Mouse (Mus musculus) forebrain, embryonic 13.5 days (tissue): ENCODE results near the gene Tial1. TPM values are rescaled to one million over a fixed set of nuclear protein-coding genes. Genes with fewer than 3 reads are reported as not detected.

Experiments
- ATAC-seq: fragments of 200-750 bp; cut with Nextera tagmentation; 2 replicates; pipeline ENCODE4 v1.8.0; 2017
- H3K27ac ChIP-seq: fragments of 300-500 bp; sonication (generic); 2 replicates; pipeline ENCODE4 v1.5.1; 2015; ENCODE audit warnings: inconsistent platforms, mild to moderate bottlenecking, moderate library complexity
- H3K27me3 ChIP-seq: fragments of 300-500 bp; sonication (generic); 2 replicates; pipeline ENCODE4 v1.6.1; 2015; ENCODE audit warnings: mild to moderate bottlenecking, inconsistent platforms
- H3K36me3 ChIP-seq: fragments of 300-500 bp; sonication (generic); 2 replicates; pipeline ENCODE4 v1.6.1; 2015; ENCODE audit warnings: mild to moderate bottlenecking, inconsistent platforms; ENCODE audit not compliant: poor library complexity, severe bottlenecking
- H3K4me1 ChIP-seq: fragments of 300-500 bp; sonication (generic); 2 replicates; pipeline ENCODE4 v1.6.1; 2015; ENCODE audit warnings: inconsistent platforms
- H3K4me2 ChIP-seq: fragments of 300-500 bp; sonication (generic); 2 replicates; pipeline ENCODE4 v1.6.1; 2015; ENCODE audit warnings: inconsistent platforms, mild to moderate bottlenecking, moderate library complexity
- H3K4me3 ChIP-seq: fragments of 300-500 bp; sonication (generic); 2 replicates; pipeline ENCODE4 v1.5.1; 2015; ENCODE audit warnings: mild to moderate bottlenecking, inconsistent platforms
- H3K9ac ChIP-seq: fragments of 300-500 bp; sonication (generic); 2 replicates; pipeline ENCODE4 v1.6.1; 2015; ENCODE audit warnings: mild to moderate bottlenecking, inconsistent platforms
- H3K9me3 ChIP-seq: fragments of 300-500 bp; sonication (generic); replicated peaks from 2 replicates; pipeline ENCODE4 v1.6.1; 2016; ENCODE audit warnings: inconsistent platforms
- WGBS: fragments of 180-500 bp; shearing (Covaris S2); methylation state at CpG from one replicate; pipeline ENCODE4 v1.1.7; 2015; 5-methylcytosine and 5-hydroxymethylcytosine counted together
- polyA plus RNA-seq: library from polyadenylated mRNA; unstranded; fragments of >200 nt; fragmentation: Nextera tagmentation; extraction: Ambion mirVana; gene quantifications from 2 replicates; pipeline ENCODE4 v1.2.1, GENCODE M21; 2015

The Tial1 gene
- polyA plus RNA-seq, 1 experiment from 2014 or later, result 36.5 TPM

DNA sequence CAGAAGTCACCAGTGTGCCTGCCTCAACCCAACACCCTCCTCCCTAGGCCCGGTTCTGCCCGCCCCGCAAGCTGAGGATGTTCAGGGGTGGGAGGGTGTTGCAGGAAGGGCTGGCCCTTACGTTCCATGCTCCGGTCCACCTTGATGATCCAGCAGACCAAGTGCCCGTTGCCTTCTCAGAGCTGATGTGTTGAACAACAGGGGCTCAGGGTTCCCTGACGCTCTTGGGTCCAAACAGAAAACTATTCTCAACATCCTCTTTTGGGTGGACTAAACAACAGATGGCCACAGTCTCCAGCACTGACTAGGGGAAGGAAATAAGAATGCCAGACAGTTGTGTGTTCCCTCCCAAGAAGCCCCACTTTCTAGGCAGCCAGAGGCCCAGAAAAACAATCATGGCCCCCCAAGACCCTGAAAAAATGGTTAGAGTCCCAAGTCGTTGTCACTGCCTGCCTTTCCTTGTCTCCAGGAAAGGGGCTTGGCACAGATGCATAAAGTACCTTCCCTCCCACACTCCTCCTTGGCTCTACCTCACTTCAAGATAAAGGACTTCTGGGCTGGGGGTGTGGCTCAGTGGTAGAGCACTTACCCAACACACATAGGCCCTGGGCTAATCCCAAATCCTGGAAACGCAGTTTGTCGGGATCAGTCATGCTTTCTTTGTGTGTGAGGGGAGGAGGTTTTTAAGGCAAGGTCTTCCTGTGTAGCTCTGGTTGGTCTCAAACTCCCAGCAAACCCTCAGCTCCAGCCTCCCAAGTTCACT is 49.3 kb downstream of the Tial1 start:
- Histone ChIP-seq H3K9ac (no peak overlapping the region), H3K4me1 (peaks cover 3% of the 10 kb centered on the region; the same call in 1 of the 2 replicates), H3K4me2 (no peak overlapping the region), H3K36me3 (no peaks in the 10 kb centered on the region), H3K27me3 (peaks cover 32% of the 10 kb centered on the region), H3K9me3 (no peaks in the 10 kb centered on the region), H3K4me3 (no peak overlapping the region), H3K27ac (no peak overlapping the region)
- ATAC-seq, result no peak
- 65% methylated on average over 10 of the region's 10 CpGs for WGBS

DNA sequence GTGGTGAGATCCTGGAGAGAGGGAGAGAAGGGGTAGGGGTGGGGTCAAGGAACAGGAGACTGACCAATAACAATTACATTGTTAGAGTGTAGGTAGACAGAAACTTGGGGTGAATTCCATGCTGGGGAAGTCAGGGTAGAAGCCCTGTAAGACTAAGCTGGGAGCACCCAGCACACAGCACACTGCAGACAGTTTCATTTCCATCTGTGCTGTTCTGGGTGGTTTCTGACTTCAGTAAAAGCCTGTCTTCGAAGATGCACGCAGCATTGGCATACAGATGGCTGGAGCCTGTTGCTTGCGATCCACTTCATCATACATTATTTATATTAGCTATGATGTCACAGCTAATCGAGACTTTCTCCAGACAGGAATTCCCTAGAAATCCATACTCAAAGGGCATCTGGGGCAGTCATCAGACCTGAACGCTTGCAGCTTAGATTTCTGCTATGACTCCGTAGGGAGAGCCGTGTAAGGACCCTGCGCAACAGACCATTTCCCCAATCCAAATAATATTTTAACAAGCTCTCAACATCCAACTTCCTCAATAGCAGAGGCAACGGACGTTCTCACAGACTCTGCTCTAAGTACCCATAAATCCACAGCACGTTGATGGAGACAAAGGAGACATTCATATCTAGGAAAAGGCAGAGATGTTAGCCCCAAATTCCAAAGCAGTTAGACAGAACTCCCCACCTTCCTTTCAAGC is 50.7 kb downstream of the Tial1 start:
- Histone ChIP-seq H3K4me1 (no peaks in the 10 kb centered on the region), H3K9ac (no peak overlapping the region), H3K27me3 (peaks cover 18% of the 10 kb centered on the region), H3K27ac (no peak overlapping the region), H3K4me2 (no peak overlapping the region), H3K9me3 (no peaks in the 10 kb centered on the region), H3K36me3 (no peaks in the 10 kb centered on the region), H3K4me3 (no peak overlapping the region)
- no peak for ATAC-seq
- WGBS, result 82% methylated on average over 11 of the region's 11 CpGs

DNA sequence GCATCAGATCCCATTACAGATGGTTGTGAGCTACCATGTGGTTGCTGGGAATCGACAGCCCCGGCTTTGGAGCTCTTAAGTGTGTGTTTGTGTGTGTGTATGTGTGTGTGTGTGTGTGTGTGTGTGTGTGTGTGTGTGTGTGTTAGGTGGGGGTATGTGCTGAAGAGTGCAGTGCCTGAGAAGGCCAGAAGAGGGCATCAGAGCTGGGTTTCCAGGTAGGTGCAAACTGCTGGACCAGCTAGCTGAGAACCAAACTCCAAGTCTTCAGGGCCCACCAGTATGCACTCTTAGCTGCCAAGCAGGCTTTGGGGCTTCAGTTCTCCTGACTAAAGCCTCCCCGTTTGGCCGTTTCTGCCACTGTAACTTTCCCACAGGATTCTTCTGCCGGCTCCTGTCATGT is 53.3 kb downstream of the Tial1 start:
- H3K4me2 ChIP-seq, result no peak overlapping the region
- H3K27me3 ChIP-seq, result no peaks in the 10 kb centered on the region
- no peaks in the 10 kb centered on the region for H3K4me1 ChIP-seq
- 93% methylated on average over 5 of the region's 5 CpGs for WGBS
- no peaks in the 10 kb centered on the region for H3K36me3 ChIP-seq
- H3K27ac ChIP-seq, result no peak overlapping the region
- no peaks in the 10 kb centered on the region for H3K9me3 ChIP-seq
- H3K9ac ChIP-seq, result no peak overlapping the region
- no peak for ATAC-seq
- H3K4me3 ChIP-seq, result no peak overlapping the region

DNA sequence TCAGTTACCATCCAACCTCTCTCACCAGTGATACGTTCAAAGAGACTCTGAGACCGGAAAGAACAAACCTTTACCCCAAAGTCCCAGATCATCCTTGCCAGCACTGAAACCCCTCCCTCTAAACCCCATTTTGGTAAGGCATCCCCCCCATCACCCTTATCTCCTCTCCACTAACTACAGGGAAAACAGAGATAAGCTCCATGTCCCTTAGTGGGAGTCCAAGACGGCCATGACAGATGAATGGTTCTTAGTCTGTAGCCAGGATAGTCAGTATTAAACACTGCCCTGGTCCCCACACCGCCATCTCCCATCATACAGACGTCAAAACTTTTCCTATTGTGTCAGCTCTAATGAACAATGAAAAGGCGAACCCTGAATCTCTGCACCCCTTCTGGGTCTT is 57.5 kb downstream of the Tial1 start:
- no peak for ATAC-seq
- H3K4me1 ChIP-seq, result no peaks in the 10 kb centered on the region
- no peak overlapping the region for H3K4me2 ChIP-seq
- no peak overlapping the region for H3K4me3 ChIP-seq
- no peak overlapping the region for H3K9ac ChIP-seq
- H3K36me3 ChIP-seq, result no peaks in the 10 kb centered on the region
- H3K27me3 ChIP-seq, result no peaks in the 10 kb centered on the region
- 89% methylated on average over 6 of the region's 6 CpGs for WGBS
- H3K9me3 ChIP-seq, result no peaks in the 10 kb centered on the region
- no peak overlapping the region for H3K27ac ChIP-seq

DNA sequence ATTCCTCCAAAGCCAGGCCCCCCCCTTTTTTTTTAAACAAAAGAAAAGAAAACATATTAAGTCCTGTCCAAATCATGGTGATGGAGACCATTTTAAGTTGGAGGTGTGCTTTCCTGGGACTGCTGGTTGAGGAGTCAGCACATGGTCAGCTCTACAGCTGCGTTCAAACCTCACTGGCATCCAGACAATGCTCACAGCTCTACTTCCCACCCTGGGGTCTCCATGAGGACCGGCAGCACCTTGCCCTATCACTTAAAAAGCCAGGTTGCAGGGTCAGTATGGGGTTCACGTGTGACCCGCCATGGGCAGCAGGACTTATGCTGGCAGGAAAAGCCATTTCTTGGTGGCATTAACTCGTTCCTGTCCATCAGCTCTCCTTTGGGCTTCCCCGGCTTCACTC is 57.9 kb downstream of the Tial1 start:
- WGBS, result 89% methylated on average over 6 of the region's 6 CpGs
- Histone ChIP-seq H3K4me2 (no peak overlapping the region), H3K9me3 (no peaks in the 10 kb centered on the region), H3K4me1 (no peaks in the 10 kb centered on the region), H3K36me3 (no peaks in the 10 kb centered on the region), H3K4me3 (no peak overlapping the region), H3K9ac (no peak overlapping the region), H3K27ac (no peak overlapping the region), H3K27me3 (no peaks in the 10 kb centered on the region)
- no peak for ATAC-seq

DNA sequence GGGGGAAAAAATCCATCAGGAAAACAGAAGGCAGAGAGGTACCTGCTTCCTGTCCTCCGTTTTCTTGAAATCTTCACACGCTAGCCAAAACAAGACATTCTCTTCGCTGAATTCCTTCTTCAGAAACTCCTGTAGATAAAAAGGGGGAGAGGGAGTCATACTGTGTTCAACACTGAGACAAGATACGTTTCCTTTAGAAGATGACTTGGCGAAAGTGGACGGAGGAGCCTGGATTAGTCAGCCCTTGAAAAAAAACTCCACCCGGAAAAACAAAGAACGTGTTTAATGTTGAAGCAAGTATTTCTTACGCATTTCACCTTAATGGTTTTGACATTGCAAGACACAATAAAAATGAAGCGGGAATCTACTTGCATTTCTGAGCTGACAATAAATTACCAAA is 58.4 kb downstream of the Tial1 start:
- Histone ChIP-seq H3K27ac (no peak overlapping the region), H3K4me1 (no peaks in the 10 kb centered on the region), H3K9me3 (no peaks in the 10 kb centered on the region), H3K36me3 (no peaks in the 10 kb centered on the region), H3K27me3 (no peaks in the 10 kb centered on the region), H3K9ac (no peak overlapping the region), H3K4me3 (no peak overlapping the region), H3K4me2 (no peak overlapping the region)
- no peak for ATAC-seq
- WGBS, result 91% methylated on average over 10 of the region's 10 CpGs

DNA sequence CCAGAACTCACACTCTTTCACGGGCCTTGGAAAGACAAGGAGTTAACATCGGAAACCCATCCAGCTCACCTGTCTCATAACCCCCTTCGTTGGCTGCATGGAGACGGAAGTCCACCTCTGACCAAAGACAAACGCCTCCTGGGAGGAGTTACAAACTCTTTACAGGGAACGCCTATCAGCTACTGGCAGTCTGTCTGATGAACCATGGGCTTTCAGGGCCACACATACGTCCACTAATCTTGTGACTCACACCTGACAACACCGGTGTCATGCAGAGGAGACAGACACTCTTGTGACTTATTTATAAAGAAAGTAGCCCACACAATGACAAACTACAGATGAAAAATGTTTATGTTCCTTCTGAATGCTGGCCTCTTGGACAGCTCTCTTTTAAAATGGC is 58.9 kb downstream of the Tial1 start:
- Histone ChIP-seq H3K36me3 (no peaks in the 10 kb centered on the region), H3K4me2 (no peak overlapping the region), H3K27me3 (no peaks in the 10 kb centered on the region), H3K9me3 (no peaks in the 10 kb centered on the region), H3K4me1 (no peaks in the 10 kb centered on the region), H3K9ac (no peak overlapping the region), H3K4me3 (no peak overlapping the region), H3K27ac (no peak overlapping the region)
- no peak for ATAC-seq
- 92% methylated on average over 8 of the region's 8 CpGs for WGBS

DNA sequence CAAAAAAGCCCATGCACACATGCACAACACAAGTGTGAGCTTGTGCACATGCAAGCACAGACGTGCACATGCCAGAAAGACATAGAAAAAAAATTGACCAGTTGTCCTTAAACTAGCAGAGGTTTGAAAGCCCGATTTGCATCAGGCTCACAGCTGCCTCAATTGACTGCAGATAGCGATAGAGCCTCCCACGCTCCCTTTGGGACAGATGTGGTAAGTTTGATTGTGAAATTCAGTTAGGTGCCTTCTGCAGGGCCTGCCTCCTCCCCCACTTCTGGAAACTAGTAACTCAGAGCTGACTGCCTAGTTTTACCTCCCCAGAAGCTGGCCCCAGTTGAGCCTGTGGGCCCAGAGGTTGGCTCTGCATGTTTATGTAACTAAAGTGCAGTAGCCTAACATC is 62.9 kb downstream of the Tial1 start:
- Histone ChIP-seq H3K4me2 (no peak overlapping the region), H3K9me3 (no peaks in the 10 kb centered on the region), H3K27ac (no peak overlapping the region), H3K9ac (no peak overlapping the region), H3K4me3 (no peak overlapping the region), H3K4me1 (no peaks in the 10 kb centered on the region), H3K27me3 (no peaks in the 10 kb centered on the region), H3K36me3 (no peaks in the 10 kb centered on the region)
- no peak for ATAC-seq
- 83% methylated on average over 4 of the region's 4 CpGs for WGBS

DNA sequence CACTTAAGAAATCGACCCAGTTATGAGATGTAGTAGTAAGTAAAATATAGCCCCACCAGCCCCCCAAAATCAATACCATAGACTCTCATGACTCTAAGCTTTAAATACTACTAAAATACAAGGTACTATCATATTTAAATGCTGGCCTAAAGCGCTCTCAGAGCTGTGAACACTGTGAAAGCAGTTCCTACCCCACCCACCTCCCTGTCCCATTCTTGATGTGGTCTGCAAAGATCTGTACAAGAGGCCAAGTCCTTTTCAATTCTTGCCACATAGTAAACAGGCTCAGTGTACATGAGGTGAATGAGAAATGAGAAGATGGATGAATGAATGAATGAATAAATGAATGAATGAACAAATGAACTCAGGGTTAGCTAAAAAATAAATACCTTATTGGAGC is 64.5 kb downstream of the Tial1 start:
- H3K27me3 ChIP-seq, result no peaks in the 10 kb centered on the region
- no peak overlapping the region for H3K4me2 ChIP-seq
- no peaks in the 10 kb centered on the region for H3K9me3 ChIP-seq
- 65% methylated on average over 2 of the region's 2 CpGs for WGBS
- H3K27ac ChIP-seq, result no peak overlapping the region
- no peaks in the 10 kb centered on the region for H3K36me3 ChIP-seq
- no peaks in the 10 kb centered on the region for H3K4me1 ChIP-seq
- H3K4me3 ChIP-seq, result no peak overlapping the region
- ATAC-seq, result no peak
- no peak overlapping the region for H3K9ac ChIP-seq

DNA sequence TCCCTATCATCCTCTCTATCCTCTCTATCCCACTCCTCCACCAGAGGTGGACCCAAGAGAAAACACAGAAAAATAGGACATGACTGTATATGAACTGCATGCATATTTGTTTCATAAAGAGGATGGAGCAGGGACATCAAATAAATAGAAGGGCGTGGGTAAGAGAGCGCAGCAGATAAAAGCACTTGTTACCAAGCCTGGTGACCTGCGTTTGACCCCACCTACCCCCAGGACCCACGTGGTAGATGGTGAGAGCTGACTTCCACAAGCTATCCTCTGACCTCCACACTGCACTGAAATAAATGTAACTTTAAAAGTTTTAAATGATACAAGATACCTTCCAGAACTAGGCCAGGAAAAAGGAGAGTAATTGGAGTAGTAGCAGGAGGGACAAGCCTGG is 67.8 kb downstream of the Tial1 start:
- WGBS, result 72% methylated on average over 4 of the region's 4 CpGs
- no peaks in the 10 kb centered on the region for H3K4me1 ChIP-seq
- H3K4me3 ChIP-seq, result no peak overlapping the region
- H3K4me2 ChIP-seq, result no peak overlapping the region
- no peaks in the 10 kb centered on the region for H3K9me3 ChIP-seq
- no peaks in the 10 kb centered on the region for H3K36me3 ChIP-seq
- H3K27me3 ChIP-seq, result no peaks in the 10 kb centered on the region
- H3K27ac ChIP-seq, result no peak overlapping the region
- H3K9ac ChIP-seq, result no peak overlapping the region
- no peak for ATAC-seq

DNA sequence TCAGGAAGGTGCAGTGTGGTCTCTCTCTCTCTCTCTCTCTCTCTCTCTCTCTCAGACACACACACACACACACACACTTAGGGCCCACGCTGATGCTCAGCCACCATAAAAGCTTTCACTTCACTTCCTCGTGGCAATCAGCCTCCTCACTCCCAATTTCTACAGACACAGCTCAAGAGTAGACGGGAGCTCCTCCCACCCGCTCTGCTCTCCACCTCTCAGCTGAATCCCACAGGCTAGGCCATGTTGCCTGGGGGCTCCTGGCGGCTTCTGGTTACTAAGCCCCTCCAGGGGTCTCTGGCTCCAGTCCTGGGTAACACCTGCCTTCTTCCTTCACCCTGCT is 68.6 kb downstream of the Tial1 start:
- no peak for ATAC-seq
- no peak overlapping the region for H3K27ac ChIP-seq
- no peaks in the 10 kb centered on the region for H3K4me1 ChIP-seq
- H3K27me3 ChIP-seq, result no peaks in the 10 kb centered on the region
- H3K4me3 ChIP-seq, result no peak overlapping the region
- no peaks in the 10 kb centered on the region for H3K9me3 ChIP-seq
- no peak overlapping the region for H3K9ac ChIP-seq
- H3K4me2 ChIP-seq, result no peak overlapping the region
- no peaks in the 10 kb centered on the region for H3K36me3 ChIP-seq
- 46% methylated on average over 5 of the region's 5 CpGs for WGBS

DNA sequence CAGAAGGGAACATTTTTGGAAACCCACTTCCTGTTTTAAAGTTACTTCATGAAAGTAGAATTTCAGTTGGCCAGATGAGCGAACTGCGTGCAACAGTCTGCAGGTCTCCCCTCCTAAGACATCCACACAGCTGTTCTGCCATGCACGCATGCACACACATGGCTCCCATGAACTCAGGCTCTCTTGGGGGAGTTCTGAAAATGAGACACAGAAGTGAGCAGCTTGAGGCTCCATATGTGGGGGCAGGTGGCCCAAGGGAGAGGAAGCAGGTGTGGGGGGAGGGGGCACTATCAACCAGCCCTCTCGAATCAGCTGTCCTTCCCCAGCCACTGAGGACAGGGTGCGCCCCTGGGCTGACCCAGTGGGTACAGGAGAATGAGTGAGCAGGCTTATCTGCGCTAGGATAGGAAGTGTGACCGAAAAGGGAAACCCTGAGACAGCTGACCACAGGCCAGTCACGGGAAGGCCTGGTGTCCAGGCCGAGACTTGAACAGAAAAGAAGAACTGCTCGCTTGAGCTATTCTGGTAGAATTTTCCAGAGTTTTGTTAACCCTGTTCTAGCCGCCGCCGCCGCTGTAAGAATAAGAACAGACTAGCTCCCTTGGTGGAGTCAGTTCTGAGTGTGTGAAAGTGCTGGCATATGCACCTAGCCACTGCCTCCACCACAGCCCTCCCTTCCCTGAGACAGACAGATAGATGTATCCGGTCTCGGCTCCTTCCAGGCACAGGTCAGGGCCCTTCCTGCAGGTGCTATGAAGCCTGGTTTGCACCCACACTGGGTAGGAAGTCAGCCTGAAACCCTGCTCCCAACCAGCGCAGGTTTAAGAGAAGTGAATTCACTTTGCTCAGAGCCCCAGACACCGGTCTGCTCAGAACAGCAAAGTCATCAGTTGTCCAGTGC is 69.2 kb downstream of the Tial1 start:
- Histone ChIP-seq H3K4me2 (no peak overlapping the region), H3K27me3 (no peaks in the 10 kb centered on the region), H3K36me3 (no peaks in the 10 kb centered on the region), H3K4me3 (no peak overlapping the region), H3K4me1 (no peaks in the 10 kb centered on the region), H3K27ac (no peak overlapping the region), H3K9ac (no peak overlapping the region), H3K9me3 (no peaks in the 10 kb centered on the region)
- no peak for ATAC-seq
- WGBS, result 89% methylated on average over 18 of the region's 18 CpGs
